7 mouse cellular contexts compared by ENCODE assay signal in genomic region chr5:31219070-31219469, GRCm38 (mm10). TPM values are rescaled to one million over a fixed set of nuclear protein-coding genes. Genes with fewer than 3 reads are reported as not detected.
DNase-seq lines count a peak whose midpoint lies in the region; ATAC-seq and TF ChIP-seq lines count a peak whose summit lies in the region.

No protein-coding gene starts in this region.

- TF ChIP-seq CTCF in lung, postnatal 0 days (IDR thresholded peaks at IDR 0.05), result peak; percentile 56
- TF ChIP-seq CTCF in hindbrain, postnatal 0 days (IDR thresholded peaks at IDR 0.05; ENCODE audit: low read depth), result peak; percentile 58

- H3K36me3 ChIP-seq in lung, postnatal 0 days (ENCODE audit: insufficient read depth, low read length), result no peaks in the 10 kb centered on the region
- H3K36me3 ChIP-seq in hindbrain, postnatal 0 days (ENCODE audit: insufficient read depth, low read length), result no peaks in the 10 kb centered on the region
- H3K36me3 ChIP-seq in midbrain, embryonic 12.5 days, result no peaks in the 10 kb centered on the region

- H3K27ac ChIP-seq in lung, postnatal 0 days (ENCODE audit: low read length), result 0 out of 2 replicates have a peak overlapping the region, but pooled peaks have one; percentile 2
- H3K27ac ChIP-seq in hindbrain, postnatal 0 days, result no peak overlapping the region
- H3K27ac ChIP-seq in midbrain, embryonic 12.5 days (replicated peaks), result no peak overlapping the region

- no peak overlapping the region for H3K9ac ChIP-seq in lung, postnatal 0 days (replicated peaks; ENCODE audit: low read depth)
- no peak overlapping the region for H3K9ac ChIP-seq in hindbrain, postnatal 0 days (replicated peaks; ENCODE audit: low read length)
- no peak overlapping the region for H3K9ac ChIP-seq in midbrain, embryonic 12.5 days (replicated peaks)

- H3K27me3 ChIP-seq in lung, postnatal 0 days (replicated peaks; ENCODE audit: insufficient read depth, low read length), result no peaks in the 10 kb centered on the region
- no peaks in the 10 kb centered on the region for H3K27me3 ChIP-seq in hindbrain, postnatal 0 days (ENCODE audit: insufficient read depth, low read length)
- H3K27me3 ChIP-seq in midbrain, embryonic 12.5 days, result no peaks in the 10 kb centered on the region

- no peak for TF ChIP-seq EP300 in lung, postnatal 0 days (IDR thresholded peaks at IDR 0.05)

- no peaks in the 10 kb centered on the region for H3K9me3 ChIP-seq in lung, postnatal 0 days (ENCODE audit: low read length)
- no peaks in the 10 kb centered on the region for H3K9me3 ChIP-seq in hindbrain, postnatal 0 days (ENCODE audit: low read length)
- H3K9me3 ChIP-seq in midbrain, embryonic 12.5 days, result no peaks in the 10 kb centered on the region

- H3K4me3 ChIP-seq in lung, postnatal 0 days (ENCODE audit: low read depth, low read length), result peak overlapping the region; percentile 76
- H3K4me3 ChIP-seq in hindbrain, postnatal 0 days (ENCODE audit: low read length), result peak overlapping the region; percentile 94
- H3K4me3 ChIP-seq in midbrain, embryonic 12.5 days, result peak overlapping the region; percentile 97

- ATAC-seq in lung, postnatal 0 days, result no peak
- 0 out of 2 replicates have a peak, but pooled peaks have one; percentile 23 for ATAC-seq in common myeloid progenitor, adult 5-6 weeks (replicated peaks; ENCODE audit: low read depth, poor library complexity, severe bottlenecking)
- no peak for ATAC-seq in hindbrain, postnatal 0 days
- no peak for ATAC-seq in midbrain, embryonic 12.5 days (ENCODE audit: low FRiP score, low read depth)

- no peaks in the 10 kb centered on the region; the same call in 1 of the 2 replicates for H3K4me1 ChIP-seq in lung, postnatal 0 days (ENCODE audit: insufficient read depth, low read depth, low read length)
- no peaks in the 10 kb centered on the region for H3K4me1 ChIP-seq in hindbrain, postnatal 0 days (ENCODE audit: insufficient read depth, low read length)
- H3K4me1 ChIP-seq in midbrain, embryonic 12.5 days, result peaks cover 16% of the 10 kb centered on the region

- DNase-seq in lung, postnatal 0 days (ENCODE audit: low spot score), result peak; percentile 66
- DNase-seq in lung, postnatal 25 days (ENCODE audit: low spot score), result no peak
- DNase-seq in hindbrain, postnatal 0 days (ENCODE audit: low spot score), result peak; percentile 65
- no peak for DNase-seq in gastrocnemius, postnatal 4 days (ENCODE audit: low spot score in 2 of 2)
- DNase-seq in thymus, postnatal 25 days, result no peak

- WGBS in lung, postnatal 0 days, result 2% methylated on average over 2 of the region's 2 CpGs
- WGBS in hindbrain, postnatal 0 days, result 0% methylated on average over 2 of the region's 2 CpGs
- WGBS in midbrain, embryonic 12.5 days, result 2% methylated on average over 2 of the region's 2 CpGs

- H3K4me2 ChIP-seq in lung, postnatal 0 days (replicated peaks; ENCODE audit: low read depth, low read length), result peak overlapping the region; percentile 96
- H3K4me2 ChIP-seq in hindbrain, postnatal 0 days (ENCODE audit: low read depth, low read length), result peak overlapping the region; percentile 84
- H3K4me2 ChIP-seq in midbrain, embryonic 12.5 days (replicated peaks), result peak overlapping the region; percentile 83

RNA-seq across cellular contexts. Expression of gene Ppm1g, which starts 1.4 kb away (rescaled TPM):
- polyA plus RNA-seq in lung, postnatal 0 days (2015; fragmentation: Nextera tagmentation; extraction: Ambion mirVana), result 77.6 TPM in 2 replicates
- total RNA-seq in common myeloid progenitor, adult 5-6 weeks (2017), result 208 and 271 TPM in 2 replicates
- 67.4 and 90.4 TPM in 2 replicates for total RNA-seq in hindbrain, postnatal 0 days (2014; rRNA removed)
- polyA plus RNA-seq in hindbrain, postnatal 0 days (2015; fragmentation: Nextera tagmentation; extraction: Ambion mirVana), result 155 and 157 TPM in 2 replicates
- polyA plus RNA-seq in midbrain, embryonic 12.5 days (2016; fragmentation: Nextera tagmentation; extraction: Ambion mirVana), result 163 and 167 TPM in 2 replicates
- 10 to 100 TPM; 55.3 to 63.8 TPM for total RNA-seq in gastrocnemius, postnatal 4 days (2021)

RNA-seq across cellular contexts. Expression of gene Zfp513, which starts 17.0 kb away (rescaled TPM):
- 6.6 and 7.4 TPM in 2 replicates for polyA plus RNA-seq in lung, postnatal 0 days (2015; fragmentation: Nextera tagmentation; extraction: Ambion mirVana)
- 5.8 and 6.5 TPM in 2 replicates for total RNA-seq in common myeloid progenitor, adult 5-6 weeks (2017)
- 8.9 and 9.6 TPM in 2 replicates for total RNA-seq in hindbrain, postnatal 0 days (2014; rRNA removed)
- 11.4 and 12.6 TPM in 2 replicates for polyA plus RNA-seq in hindbrain, postnatal 0 days (2015; fragmentation: Nextera tagmentation; extraction: Ambion mirVana)
- 22.0 and 25.2 TPM in 2 replicates for polyA plus RNA-seq in midbrain, embryonic 12.5 days (2016; fragmentation: Nextera tagmentation; extraction: Ambion mirVana)
- total RNA-seq in gastrocnemius, postnatal 4 days (2021), result 10 to 100 TPM; 12.2 to 13.0 TPM

RNA-seq across cellular contexts. Expression of gene Nrbp1, which starts 21.6 kb away (rescaled TPM):
- 125 and 131 TPM in 2 replicates for polyA plus RNA-seq in lung, postnatal 0 days (2015; fragmentation: Nextera tagmentation; extraction: Ambion mirVana)
- 84.4 and 94.5 TPM in 2 replicates for total RNA-seq in common myeloid progenitor, adult 5-6 weeks (2017)
- total RNA-seq in hindbrain, postnatal 0 days (2014; rRNA removed), result 100 and 124 TPM in 2 replicates
- 134 and 139 TPM in 2 replicates for polyA plus RNA-seq in hindbrain, postnatal 0 days (2015; fragmentation: Nextera tagmentation; extraction: Ambion mirVana)
- 144 and 151 TPM in 2 replicates for polyA plus RNA-seq in midbrain, embryonic 12.5 days (2016; fragmentation: Nextera tagmentation; extraction: Ambion mirVana)
- 100 to 1,000 TPM in 1 of 2 experiments, 10 to 100 TPM in 1; 91.4 to 105 TPM for total RNA-seq in gastrocnemius, postnatal 4 days (2021)

RNA-seq across cellular contexts. Expression of gene Gm9970, which starts 22.0 kb away (rescaled TPM):
- polyA plus RNA-seq in lung, postnatal 0 days (2015; fragmentation: Nextera tagmentation; extraction: Ambion mirVana), result 0.45 and 0.62 TPM in 2 replicates
- not detected in 2 replicates for total RNA-seq in common myeloid progenitor, adult 5-6 weeks (2017)
- 7.0 TPM in 1 of 2 replicates, not detected in the other for total RNA-seq in hindbrain, postnatal 0 days (2014; rRNA removed)
- polyA plus RNA-seq in hindbrain, postnatal 0 days (2015; fragmentation: Nextera tagmentation; extraction: Ambion mirVana), result 0.29 and 0.84 TPM in 2 replicates
- 0.63 and 0.71 TPM in 2 replicates for polyA plus RNA-seq in midbrain, embryonic 12.5 days (2016; fragmentation: Nextera tagmentation; extraction: Ambion mirVana)
- total RNA-seq in gastrocnemius, postnatal 4 days (2021), result under 1 TPM in 1 of 2 experiments, not detected in 1; 0.70 TPM

RNA-seq across cellular contexts. Expression of gene Eif2b4, which starts 25.8 kb away (rescaled TPM):
- 44.4 and 45.0 TPM in 2 replicates for polyA plus RNA-seq in lung, postnatal 0 days (2015; fragmentation: Nextera tagmentation; extraction: Ambion mirVana)
- 32.4 and 39.6 TPM in 2 replicates for total RNA-seq in common myeloid progenitor, adult 5-6 weeks (2017)
- 28.3 and 31.7 TPM in 2 replicates for total RNA-seq in hindbrain, postnatal 0 days (2014; rRNA removed)
- polyA plus RNA-seq in hindbrain, postnatal 0 days (2015; fragmentation: Nextera tagmentation; extraction: Ambion mirVana), result 78.1 and 83.9 TPM in 2 replicates
- polyA plus RNA-seq in midbrain, embryonic 12.5 days (2016; fragmentation: Nextera tagmentation; extraction: Ambion mirVana), result 65.6 and 68.0 TPM in 2 replicates
- total RNA-seq in gastrocnemius, postnatal 4 days (2021), result 10 to 100 TPM; 33.1 to 42.9 TPM

Comparison
In these comparisons a context has a peak if more than half of its experiments do, and no peak if none do; other contexts are left out.
1. DNase-seq: peak in lung, postnatal 0 days (single experiment) and hindbrain, postnatal 0 days (single experiment); none in lung, postnatal 25 days (single experiment), gastrocnemius, postnatal 4 days (0 of 2) and thymus, postnatal 25 days (single experiment).
2. Peak in every context shown above with its lines, with median percentiles within 50 percentile points of each other: H3K4me2 ChIP-seq and H3K4me3 ChIP-seq.